Mouse (Mus musculus) spleen, postnatal 36 days (tissue): ENCODE measurements around the gene Timm17a.

ENCODE experiments used
- DNase-seq, 2 experiments: peaks; one replicate each; pipeline ENCODE4 v3.0.0; 2022; ENCODE audit warnings: low spot score in 2 of 2, mixed read lengths in 1 of 2

Timm17a gene

GRCm38 (mm10) chr1:135313284-135314031 lies at the start of gene Timm17a:
Timm17a (minus strand) TSS chr1:135313778.
- DNase-seq, result peak; percentile 87 to 90

GRCm38 (mm10) chr1:135362115-135362514 lies 48.5 kb upstream of the Timm17a start:
- no peak for DNase-seq

- DNase-seq, result no peak
Observed at GRCm38 (mm10) chr1:135361491-135361890, 47.9 kb upstream of the Timm17a start.

GRCm38 (mm10) chr1:135359071-135359470 lies 45.5 kb upstream of the Timm17a start:
- no peak for DNase-seq

- no peak for DNase-seq
Observed at GRCm38 (mm10) chr1:135351953-135352352, 38.4 kb upstream of the Timm17a start.

- no peak for DNase-seq
Observed at GRCm38 (mm10) chr1:135347498-135348169, 34.1 kb upstream of the Timm17a start.

GRCm38 (mm10) chr1:135346891-135347290 lies 33.3 kb upstream of the Timm17a start:
- DNase-seq, result no peak

GRCm38 (mm10) chr1:135344026-135344425 lies 30.4 kb upstream of the Timm17a start:
- DNase-seq, result no peak

GRCm38 (mm10) chr1:135341947-135342346 lies 28.4 kb upstream of the Timm17a start:
- no peak for DNase-seq

- no peak for DNase-seq
Observed at GRCm38 (mm10) chr1:135330578-135330977, 17.0 kb upstream of the Timm17a start.

GRCm38 (mm10) chr1:135328368-135328767 lies 14.8 kb upstream of the Timm17a start:
- DNase-seq, result no peak

GRCm38 (mm10) chr1:135325934-135326333 lies 12.4 kb upstream of the Timm17a start:
- no peak for DNase-seq

- no peak for DNase-seq
Observed at GRCm38 (mm10) chr1:135324571-135324970, 11.0 kb upstream of the Timm17a start, which contains the start of gene Lmod1. Lmod1 (plus strand) TSS chr1:135324807.

GRCm38 (mm10) chr1:135323367-135323901 lies 9.9 kb upstream of the Timm17a start:
- DNase-seq, result no peak

GRCm38 (mm10) chr1:135312201-135312600 lies 1.4 kb downstream of the Timm17a start:
- no peak for DNase-seq

- no peak for DNase-seq
Observed at GRCm38 (mm10) chr1:135311356-135311755, 2.2 kb downstream of the Timm17a start.

- no peak for DNase-seq
Observed at GRCm38 (mm10) chr1:135290908-135291307, 22.7 kb downstream of the Timm17a start.

GRCm38 (mm10) chr1:135286311-135286710 lies 27.3 kb downstream of the Timm17a start:
- DNase-seq, result no peak

- peak; percentile 56 to 57 for DNase-seq
Observed at GRCm38 (mm10) chr1:135283826-135284291, 29.7 kb downstream of the Timm17a start, which contains the start of gene Rnpep. Rnpep (minus strand) TSS chr1:135284084.

- DNase-seq, result no peak
Observed at GRCm38 (mm10) chr1:135283287-135283825, 30.2 kb downstream of the Timm17a start.

- DNase-seq, result peak; percentile 15 to 48
Observed at GRCm38 (mm10) chr1:135282536-135283286, 30.9 kb downstream of the Timm17a start.

GRCm38 (mm10) chr1:135281841-135282240 lies 31.7 kb downstream of the Timm17a start:
- no peak for DNase-seq
